Mouse (Mus musculus) pancreas, adult 10 weeks (tissue): ENCODE results near the gene Hes2. TPM values are rescaled to one million over a fixed set of nuclear protein-coding genes. Genes with fewer than 3 reads are reported as not detected.

Experiments used
- polyA plus RNA-seq: library from polyadenylated mRNA; stranded (reverse); fragments of 350-450 nt; fragmentation: Illumina TruSeq; extraction: RNeasy Lipid Tissue Mini Kit (QIAGEN cat#74804); gene quantifications from one replicate; pipeline ENCODE4 v1.2.3, GENCODE M21; 2015; ENCODE audit warnings: low read depth, low replicate concordance; ENCODE audit not compliant: insufficient read depth

Gene Hes2
- polyA plus RNA-seq, result not detected

GRCm38 (mm10) chr4:152158585-152159284, at the start of gene Hes2:
Gene Hes2 (plus strand): TSS chr4:152158867.

GRCm38 (mm10) chr4:152115921-152116612, 42.6 kb upstream of the Hes2 start, which contains the start of gene Tnfrsf25:
Gene Tnfrsf25 (plus strand): TSS chr4:152115934.

DNA sequence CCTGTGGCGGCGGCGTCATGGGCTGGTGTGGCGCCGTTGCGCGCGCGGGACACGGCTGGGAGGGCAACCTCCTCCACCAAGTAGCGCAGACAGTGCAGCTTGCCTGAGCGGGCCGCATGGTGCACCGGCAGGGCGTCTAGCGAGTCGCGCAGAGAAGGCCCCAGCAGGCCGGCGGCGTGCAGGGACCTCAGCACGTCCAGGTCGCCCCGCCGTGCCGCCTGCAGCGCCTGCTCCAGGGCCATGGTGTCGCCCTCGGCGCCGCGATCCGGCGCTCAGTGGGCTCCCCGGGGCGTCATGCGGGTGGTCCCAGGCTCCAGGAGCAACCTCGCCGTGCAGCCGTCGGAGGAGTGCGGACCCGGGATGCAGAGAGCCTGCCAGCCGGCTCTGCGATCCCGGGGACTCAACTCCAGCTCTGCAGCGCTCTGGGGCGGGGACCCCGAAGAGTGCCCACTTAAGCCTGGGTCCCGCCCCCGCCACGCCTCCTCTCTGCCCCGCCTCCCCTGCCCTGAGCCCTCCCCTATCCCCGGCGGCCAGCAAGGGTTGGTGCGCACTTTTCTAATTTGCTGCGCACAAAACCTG, 6.6 kb upstream of the Hes2 start, which contains the start of gene Espn:
Espn (minus strand) TSS at position 406 of the 579 bp plus-strand sequence.

GRCm38 (mm10) chr4:152177537-152178343, 19.1 kb downstream of the Hes2 start, which contains the start of gene Acot7:
Gene Acot7 (plus strand): TSS chr4:152178134.

Other genes with a start within 250 kb of the Hes2 start
- gene Dnajc11, start 225.2 kb upstream of the Hes2 start, polyA plus RNA-seq, result 16.4 TPM
- gene Thap3, start 169.9 kb upstream of the Hes2 start, polyA plus RNA-seq, result 14.0 TPM
- 3.2 TPM for gene Phf13, start 162.6 kb upstream of the Hes2 start, polyA plus RNA-seq
- gene Klhl21, start 150.1 kb upstream of the Hes2 start, polyA plus RNA-seq, result 4.6 TPM
- 9.8 TPM for gene Zbtb48, start 131.2 kb upstream of the Hes2 start, polyA plus RNA-seq
- not detected for gene Tas1r1, start 120.3 kb upstream of the Hes2 start, polyA plus RNA-seq
- 5.2 TPM for gene Nol9, start 119.5 kb upstream of the Hes2 start, polyA plus RNA-seq
- 7.3 TPM for gene Plekhg5, start 86.4 kb upstream of the Hes2 start, polyA plus RNA-seq
- 2.1 TPM for gene Tnfrsf25, start 42.9 kb upstream of the Hes2 start, polyA plus RNA-seq
- gene Espn, start 6.5 kb upstream of the Hes2 start, polyA plus RNA-seq, result 1.5 TPM
- gene Acot7, start 19.3 kb downstream of the Hes2 start, polyA plus RNA-seq, result 6.0 TPM
- gene Gpr153, start 115.4 kb downstream of the Hes2 start, polyA plus RNA-seq, result 4.5 TPM
- not detected for gene Hes3, start 132.8 kb downstream of the Hes2 start, polyA plus RNA-seq
- gene Icmt, start 138.4 kb downstream of the Hes2 start, polyA plus RNA-seq, result 9.5 TPM
- gene Rnf207, start 160.1 kb downstream of the Hes2 start, polyA plus RNA-seq, result not detected
- gene Rpl22, start 166.9 kb downstream of the Hes2 start, polyA plus RNA-seq, result 217 TPM
- 1.3 TPM for gene Chd5, start 179.8 kb downstream of the Hes2 start, polyA plus RNA-seq